Mouse (Mus musculus) erythroblast, embryonic 14.5 days (primary cell): ENCODE results near the gene Tmc6.

Experiments used
- GATA1 ChIP-seq: IDR thresholded peaks from 2 replicates; pipeline ENCODE4 v1.6.1; 2012; ENCODE audit warnings: low read length, inconsistent platforms, mixed read lengths
- TAL1 ChIP-seq: IDR thresholded peaks from 3 replicates; pipeline ENCODE4 v1.6.1; 2012; ENCODE audit warnings: low read length, inconsistent platforms, mixed read lengths

DNA sequence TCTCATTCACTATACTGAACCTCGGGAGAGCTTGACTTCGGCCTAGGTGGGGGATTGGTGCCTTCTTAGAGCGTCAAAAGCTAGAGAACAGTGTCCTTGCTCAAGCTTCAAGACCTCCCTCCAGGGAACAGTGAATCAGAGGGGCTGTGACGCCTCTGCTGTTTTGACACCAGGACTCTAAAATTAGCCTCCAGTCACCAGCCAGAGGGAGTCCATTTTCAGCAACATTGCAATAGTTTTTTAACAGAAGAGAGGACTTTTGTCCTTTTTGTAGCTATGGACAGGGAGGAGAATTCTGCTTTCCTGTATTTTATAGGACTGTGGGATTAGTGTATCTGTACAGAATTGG lies 51.5 kb downstream of the Tmc6 start:
- TF ChIP-seq GATA1 (no peak), TAL1 (no peak)
